Mouse (Mus musculus) kidney, adult 2 months (tissue): ENCODE results near the gene Itgb4.

ENCODE experiments used
- CTCF ChIP-seq: fragments of 200-500 bp; conservative IDR thresholded peaks from 2 replicates; pipeline ENCODE4 v1.5.1; 2011; ENCODE audit warnings: low read depth, mild to moderate bottlenecking, control low read depth, low read length, moderate library complexity, mixed read lengths; ENCODE audit not compliant: insufficient read depth, insufficient read length
- POLR2A ChIP-seq: fragments of 200-500 bp; IDR thresholded peaks from one replicate; pipeline ENCODE4 v1.6.1; 2011; ENCODE audit warnings: low read depth, low read length, control low read depth

DNA sequence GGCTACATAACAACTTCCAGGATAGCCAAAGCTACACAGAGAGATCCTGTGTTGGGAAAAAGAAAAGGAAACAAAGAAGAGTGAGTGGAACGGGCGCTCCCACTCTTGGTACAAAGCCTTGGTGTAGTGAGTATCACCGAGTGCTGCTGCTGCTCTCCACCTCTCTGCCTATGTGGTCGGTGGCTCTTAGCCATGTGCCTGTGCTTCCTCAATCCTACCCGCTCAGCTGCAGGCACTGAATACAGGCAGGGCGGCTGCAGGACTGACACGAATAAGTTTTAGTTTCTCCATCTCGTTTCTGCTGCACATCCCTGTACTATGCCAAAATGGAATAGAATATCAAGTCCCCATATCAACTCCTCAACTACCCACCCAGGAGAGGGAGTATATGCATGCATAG lies 45.5 kb upstream of the Itgb4 start:
- TF ChIP-seq CTCF = no peak
- no peak for TF ChIP-seq POLR2A
